Mouse (Mus musculus): Measurements from ENCODE around the gene Ubr2. TPM values are rescaled to one million over a fixed set of nuclear protein-coding genes. Genes with fewer than 3 reads are reported as not detected.

The Ubr2 gene
- total and polyA plus RNA-seq, 3 experiments, result 15.3 to 353 (median 33.8) TPM

- Histone ChIP-seq H3K4me3 (ENCODE audit: control insufficient read depth in 1 of 2, insufficient read depth in 1 of 2, low read depth in 2 of 2, low read length in 2 of 2) (no peak overlapping the region), H3K27ac (ENCODE audit: control insufficient read depth, low read depth, low read length) (no peak overlapping the region), H3K9ac (ENCODE audit: control insufficient read depth, low read depth, low read length, poor library complexity, severe bottlenecking) (no peak overlapping the region), H3K4me1 (ENCODE audit: control insufficient read depth in 1 of 2, insufficient read depth in 2 of 2, low read length in 2 of 2) (peaks cover 0 to 6% of the 10 kb centered on the region in 2 experiments; a peak in 2 of 4 replicates), H3K27me3 (ENCODE audit: control insufficient read depth in 1 of 2, insufficient read depth in 2 of 2, low read length in 2 of 2) (peaks cover 2 to 11% of the 10 kb centered on the region in 2 experiments; a peak in 3 of 4 replicates), H3K36me3 (ENCODE audit: control insufficient read depth in 1 of 2, insufficient read depth in 2 of 2, low read length in 2 of 2) (peaks cover 0 to 6% of the 10 kb centered on the region in 2 experiments; a peak in 2 of 4 replicates), H3K9me3 (replicated peaks; ENCODE audit: insufficient read depth, low read length) (no peaks in the 10 kb centered on the region), H3K79me2 (ENCODE audit: control insufficient read depth, insufficient read depth, low read length, poor library complexity) (no peaks in the 10 kb centered on the region)
- peak; percentile 58 for DNase-seq (ENCODE audit: low read depth, low spot score)
- TF ChIP-seq MAX (IDR thresholded peaks at IDR 0.05; ENCODE audit: low read length) (no peak), ZKSCAN1 (IDR thresholded peaks at IDR 0.05; ENCODE audit: low read depth, low read length) (no peak), MAZ (IDR thresholded peaks at IDR 0.05; ENCODE audit: low read depth, low read length) (no peak), TBP (IDR thresholded peaks at IDR 0.05; ENCODE audit: low read depth, low read length) (no peak), MAFK (IDR thresholded peaks at IDR 0.05; ENCODE audit: borderline replicate concordance, low read depth, low read length) (no peak; the same call in 1 of the 2 replicates), E2F4 (IDR thresholded peaks at IDR 0.05; ENCODE audit: borderline replicate concordance, low read depth, low read length) (no peak), BHLHE40 (IDR thresholded peaks at IDR 0.05; ENCODE audit: borderline replicate concordance, low read depth, low read length) (no peak), MYB (IDR thresholded peaks at IDR 0.05; ENCODE audit: low read depth, low read length) (0 out of 2 replicates have a peak, but pooled peaks have one; percentile 47), GATA1 (IDR thresholded peaks at IDR 0.05; ENCODE audit: low read depth, low read length) (peak; percentile 76; the same call in 1 of the 2 replicates), UBTF (IDR thresholded peaks at IDR 0.05; ENCODE audit: borderline replicate concordance, insufficient read depth, low read depth, low read length) (no peak), USF2 (IDR thresholded peaks at IDR 0.05; ENCODE audit: borderline replicate concordance in 1 of 2, insufficient read depth in 1 of 2, low read depth in 1 of 2, low read length in 2 of 2) (no peak), GABPA (IDR thresholded peaks at IDR 0.05; ENCODE audit: low read depth, low read length) (no peak), CHD1 (IDR thresholded peaks at IDR 0.05; ENCODE audit: low read depth, low read length) (no peak), TCF12 (IDR thresholded peaks at IDR 0.05; ENCODE audit: low read depth, low read length) (peak; percentile 92), HCFC1 (IDR thresholded peaks at IDR 0.05; ENCODE audit: low read depth, low read length) (no peak), ELF1 (IDR thresholded peaks at IDR 0.05; ENCODE audit: low read depth, low read length) (no peak), ZMIZ1 (IDR thresholded peaks at IDR 0.05; ENCODE audit: low read depth, low read length) (no peak), POLR2A (IDR thresholded peaks at IDR 0.05; ENCODE audit: control insufficient read depth in 1 of 2, insufficient read depth in 1 of 2, low read depth in 1 of 2, low read length in 2 of 2, poor library complexity in 1 of 2) (no peak), MYC (IDR thresholded peaks at IDR 0.05; ENCODE audit: low read depth, low read length) (no peak), NRF1 (IDR thresholded peaks at IDR 0.05; ENCODE audit: insufficient read depth, low read depth, low read length, poor library complexity, severe bottlenecking) (no peak), MEF2A (IDR thresholded peaks at IDR 0.05; ENCODE audit: extremely low read depth, insufficient replicate concordance, low read depth, low read length, poor library complexity, severe bottlenecking) (peak; percentile 91; the same call in 1 of the 2 replicates), TAL1 (IDR thresholded peaks at IDR 0.05; ENCODE audit: low read length) (peak; percentile 54), ZC3H11A (IDR thresholded peaks at IDR 0.05; ENCODE audit: low read depth, low read length) (no peak), SMC3 (IDR thresholded peaks at IDR 0.05; ENCODE audit: low read depth, low read length) (no peak), JUND (IDR thresholded peaks at IDR 0.05; ENCODE audit: low read depth, low read length) (no peak), CTCF (IDR thresholded peaks at IDR 0.05 in 2 of 3, conservative IDR thresholded peaks at IDR 0.05 in 1 of 3; ENCODE audit: control insufficient read depth in 1 of 3, insufficient read depth in 1 of 3, low read depth in 2 of 3, low read length in 3 of 3, poor library complexity in 1 of 3, severe bottlenecking in 1 of 3) (no peak), CHD2 (IDR thresholded peaks at IDR 0.05; ENCODE audit: low read length) (no peak), SIN3A (IDR thresholded peaks at IDR 0.05; ENCODE audit: low read length) (peak; percentile 18; the same call in 1 of the 2 replicates), MXI1 (IDR thresholded peaks at IDR 0.05; ENCODE audit: low read depth, low read length) (no peak), ZNF384 (IDR thresholded peaks at IDR 0.05; ENCODE audit: low read depth, low read length) (no peak), POLR2AphosphoS5 (IDR thresholded peaks at IDR 0.05; ENCODE audit: borderline replicate concordance, low read depth, low read length) (no peak), EP300 (IDR thresholded peaks at IDR 0.05; ENCODE audit: low read depth in 1 of 2, low read length in 2 of 2) (peak; percentile 85 to 91), RAD21 (IDR thresholded peaks at IDR 0.05; ENCODE audit: low read depth, low read length) (no peak), ETS1 (IDR thresholded peaks at IDR 0.05; ENCODE audit: low read depth, low read length) (peak; percentile 77), RCOR1 (IDR thresholded peaks at IDR 0.05; ENCODE audit: low read depth, low read length) (peak; percentile 38; the same call in 1 of the 2 replicates), KAT2A (conservative IDR thresholded peaks at IDR 0.05; ENCODE audit: low read depth, low read length) (no peak), USF1 (IDR thresholded peaks at IDR 0.05; ENCODE audit: low read depth, low read length) (no peak), NELFE (IDR thresholded peaks at IDR 0.05; ENCODE audit: low read depth, low read length) (no peak)
Measured at GRCm38 (mm10) chr17:47023369-47023768, 13.0 kb upstream of the Ubr2 start.

Measured in MEL (cell line).